Mouse (Mus musculus) hindlimb bud, embryonic 11.5 days (tissue): Measurements from ENCODE around the gene Taldo1.
A peak's percentile ranks its signal among the peaks of the same experiment; 100 is the strongest.

ENCODE experiments used
- DNase-seq: peaks from one replicate; pipeline ENCODE4 v3.0.0-alpha.2; 2012; ENCODE audit warnings: low read depth, low spot score; ENCODE audit errors: extremely low spot score

Taldo1 gene

DNA sequence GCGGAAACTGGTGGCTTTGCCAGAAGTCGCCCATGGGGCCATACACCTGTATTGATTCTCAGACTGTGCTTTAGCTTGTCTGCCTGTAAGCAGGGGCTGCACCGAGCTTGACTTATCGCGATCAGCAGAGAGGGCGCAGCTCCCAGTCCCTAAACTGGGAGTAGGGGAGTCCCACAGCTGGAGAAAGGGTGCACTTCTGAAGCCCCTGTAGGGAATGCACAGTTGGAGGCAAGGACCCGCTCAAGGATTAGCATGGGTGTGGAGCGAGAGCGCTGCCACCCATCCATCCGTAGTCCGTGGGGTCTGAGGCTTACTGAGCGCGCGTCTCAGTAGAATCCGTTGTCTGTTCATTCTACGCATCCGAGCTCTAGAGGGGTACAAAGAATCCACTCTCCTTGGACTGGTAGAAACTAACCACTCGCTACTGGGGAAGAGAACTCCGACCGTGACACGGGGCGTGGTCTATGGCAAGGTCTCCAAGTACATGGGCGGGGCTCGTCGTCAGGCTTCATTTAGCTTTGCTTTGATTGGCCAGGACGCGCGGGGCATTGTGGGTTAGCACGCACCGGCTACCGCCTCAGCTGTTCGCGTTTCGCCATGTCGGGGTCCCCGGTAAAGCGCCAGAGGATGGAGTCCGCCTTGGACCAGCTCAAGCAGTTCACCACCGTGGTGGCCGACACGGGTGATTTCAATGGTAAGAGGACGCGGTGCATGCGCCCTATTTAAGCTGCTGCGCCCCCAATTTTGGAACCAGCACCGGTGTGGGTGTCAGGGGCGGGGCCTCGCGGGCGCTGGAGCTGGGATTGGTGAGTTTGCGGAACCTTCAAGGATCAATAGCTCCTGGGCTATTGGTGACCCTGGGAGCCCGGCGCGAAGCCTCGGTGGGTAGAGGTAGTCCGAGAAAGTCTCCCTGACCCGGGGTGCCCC is at the start of gene Taldo1:
Gene Taldo1, plus strand, starts transcription at position 575 of the 927 bp plus-strand sequence.
- DNase-seq: peak; percentile 81

DNA sequence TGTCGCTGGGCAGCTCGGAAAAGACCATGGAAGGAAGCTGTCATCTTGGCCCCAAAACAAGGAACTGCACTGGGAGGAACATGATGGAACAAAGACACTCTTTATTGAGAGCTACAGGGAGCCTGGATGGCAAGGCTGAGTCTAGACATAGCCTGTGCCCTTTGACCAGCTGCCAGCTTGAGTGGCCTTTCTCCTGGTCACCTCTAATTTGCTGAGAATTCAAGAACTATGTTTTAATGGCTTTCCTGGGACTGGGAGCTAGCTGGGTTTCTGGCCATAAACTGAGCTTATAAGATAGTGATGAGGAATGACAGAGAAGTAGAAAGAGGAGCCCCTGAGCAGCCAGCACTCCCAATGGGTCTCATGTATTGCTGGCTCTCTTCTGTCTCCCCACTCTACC is 48.8 kb upstream of the Taldo1 start:
- no peak for DNase-seq

DNA sequence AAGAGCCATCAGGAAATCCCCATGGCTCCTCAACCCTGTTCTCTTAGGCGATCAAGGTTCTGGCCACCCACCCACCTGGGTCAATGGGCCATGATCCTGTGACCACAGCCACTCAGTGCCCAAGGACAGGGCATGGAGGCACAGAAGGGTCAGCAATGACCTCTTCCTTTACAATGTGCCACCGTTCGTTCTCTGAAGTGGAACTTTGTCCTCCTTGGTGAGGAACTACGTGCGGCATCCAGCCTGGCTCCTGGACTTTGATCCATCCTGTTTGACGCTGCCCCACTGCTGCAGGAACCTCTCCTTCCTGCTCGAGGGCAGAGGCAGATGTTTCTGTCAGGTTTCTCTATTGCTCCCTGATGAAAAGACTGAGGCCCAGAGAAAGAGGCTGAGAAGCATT is 48.3 kb upstream of the Taldo1 start:
- DNase-seq: no peak

DNA sequence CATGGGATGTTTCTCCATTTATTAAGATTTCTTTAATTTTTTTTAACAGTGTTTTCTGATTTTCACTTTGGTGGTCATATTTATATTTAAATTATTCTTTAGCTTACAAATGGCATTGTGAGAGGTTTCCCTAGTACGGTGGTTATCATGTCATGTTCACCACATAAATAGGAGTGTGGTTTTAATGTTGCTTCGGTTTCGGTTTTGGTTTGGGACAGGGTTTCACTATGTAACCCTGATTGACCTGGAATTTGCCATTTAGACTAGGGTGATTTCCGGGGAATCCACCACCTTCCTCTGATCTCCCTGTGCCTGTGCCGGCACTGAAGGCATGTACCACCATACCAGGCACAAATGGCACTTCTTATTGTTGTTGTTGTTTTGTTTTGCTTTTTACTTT is 47.2 kb upstream of the Taldo1 start:
- no peak for DNase-seq

DNA sequence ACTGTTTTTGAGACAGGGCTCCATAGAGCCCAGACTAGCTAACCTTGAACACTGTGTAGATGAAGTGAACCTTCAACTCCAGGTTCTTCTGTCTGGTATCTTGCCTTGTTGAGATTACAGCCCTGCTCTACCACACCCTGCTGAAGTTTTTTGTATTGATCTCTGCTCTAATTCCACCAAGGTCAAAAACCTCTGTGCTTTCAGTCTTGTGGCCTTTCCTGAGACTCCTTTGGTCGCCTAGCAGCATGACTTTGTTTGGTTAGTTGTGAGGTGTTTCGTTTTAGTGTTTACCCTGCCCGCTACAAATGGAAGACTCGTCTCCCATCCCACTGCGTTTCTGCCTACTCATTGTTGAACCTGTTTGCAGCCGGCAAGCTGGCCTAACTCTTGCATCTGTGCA is 40.9 kb upstream of the Taldo1 start:
- DNase-seq: no peak

DNA sequence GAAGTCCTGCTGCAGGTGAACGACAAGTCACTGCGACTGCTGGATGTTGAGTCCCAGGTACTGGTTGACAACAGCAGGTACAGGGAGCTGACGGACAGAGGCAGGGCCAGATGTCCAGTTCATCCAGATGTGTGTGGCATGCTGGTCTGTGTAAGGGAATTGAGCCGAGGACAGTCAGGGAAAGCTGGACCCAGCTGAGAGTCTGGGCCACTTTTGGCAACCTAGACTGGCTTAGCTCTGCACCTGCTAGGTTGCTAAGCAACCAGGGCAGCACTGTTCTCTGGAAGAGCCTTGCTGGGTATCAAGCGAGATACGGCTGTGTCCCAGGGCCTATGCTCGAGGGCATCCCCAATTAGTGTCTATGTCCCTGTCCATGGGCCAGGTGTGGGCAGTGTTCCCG is 36.9 kb upstream of the Taldo1 start:
- DNase-seq: no peak

DNA sequence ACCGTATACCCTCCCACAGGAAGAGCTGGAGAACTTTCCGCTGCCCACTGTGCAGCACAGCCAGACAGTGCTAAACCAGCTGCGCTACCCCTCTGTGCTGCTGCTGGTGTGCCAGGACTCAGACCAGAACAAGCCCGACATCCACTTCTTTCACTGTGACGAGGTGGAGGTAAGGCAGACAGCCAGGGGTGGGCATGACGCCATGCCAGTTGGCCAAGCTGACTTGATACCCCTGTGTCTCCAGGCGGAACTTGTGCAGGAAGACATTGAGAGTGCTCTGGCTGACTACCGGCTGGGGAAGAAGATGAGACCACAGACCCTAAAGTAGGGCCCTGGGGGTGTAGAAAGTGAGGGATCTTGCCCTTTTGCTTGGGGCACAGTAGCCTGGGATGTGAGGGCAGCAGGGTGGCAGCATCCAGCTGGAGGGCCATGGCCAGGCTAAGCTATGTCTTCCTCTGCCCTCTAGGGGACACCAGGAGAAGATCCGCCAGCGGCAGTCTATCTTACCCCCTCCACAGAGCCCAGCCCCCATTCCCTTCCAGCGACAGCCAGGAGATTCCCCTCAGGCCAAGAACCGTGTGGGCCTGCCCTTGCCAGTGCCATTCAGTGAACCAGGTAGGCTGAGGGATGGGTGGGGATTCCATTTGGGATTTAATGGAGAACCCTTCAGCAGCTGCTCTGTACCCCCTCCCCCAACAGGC is 36.2 kb upstream of the Taldo1 start:
- DNase-seq: no peak

DNA sequence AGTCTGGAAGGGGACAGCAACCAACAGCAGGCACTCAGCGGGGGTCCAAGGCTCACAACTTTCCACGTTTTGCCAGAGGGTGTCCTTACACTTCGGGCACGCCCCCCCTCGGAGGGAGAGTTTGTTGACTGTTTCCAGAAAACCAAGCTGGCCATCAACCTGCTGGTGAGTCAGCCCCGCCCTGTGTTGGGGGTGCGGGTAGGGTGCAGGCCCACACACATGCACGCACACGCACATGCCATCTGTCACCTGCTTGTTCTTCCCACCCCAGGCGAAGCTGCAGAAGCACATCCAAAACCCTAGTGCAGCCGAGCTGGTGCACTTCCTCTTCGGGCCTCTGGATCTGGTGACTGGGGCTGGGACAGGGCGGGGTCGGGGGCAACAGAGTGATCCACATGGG is 35.0 kb upstream of the Taldo1 start:
- no peak for DNase-seq

DNA sequence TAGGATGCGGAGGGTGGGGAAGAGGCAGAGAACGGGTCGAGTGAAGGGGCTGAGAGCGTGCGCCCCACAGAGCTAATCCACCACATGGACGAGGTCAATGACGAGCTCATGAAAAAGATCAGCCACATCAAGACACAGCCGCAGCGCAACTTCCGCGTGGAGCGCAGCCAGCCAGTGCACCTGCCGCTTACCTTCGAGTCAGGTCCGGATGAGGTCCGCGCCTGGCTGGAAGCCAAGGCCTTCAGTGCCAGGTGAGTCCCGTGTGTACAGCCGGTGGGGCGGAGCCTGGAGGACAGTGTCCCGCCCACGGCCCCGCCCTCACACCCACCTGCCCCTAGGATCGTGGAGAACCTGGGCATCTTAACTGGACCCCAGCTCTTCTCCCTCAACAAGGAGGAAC is 30.5 kb upstream of the Taldo1 start:
- DNase-seq: no peak

DNA sequence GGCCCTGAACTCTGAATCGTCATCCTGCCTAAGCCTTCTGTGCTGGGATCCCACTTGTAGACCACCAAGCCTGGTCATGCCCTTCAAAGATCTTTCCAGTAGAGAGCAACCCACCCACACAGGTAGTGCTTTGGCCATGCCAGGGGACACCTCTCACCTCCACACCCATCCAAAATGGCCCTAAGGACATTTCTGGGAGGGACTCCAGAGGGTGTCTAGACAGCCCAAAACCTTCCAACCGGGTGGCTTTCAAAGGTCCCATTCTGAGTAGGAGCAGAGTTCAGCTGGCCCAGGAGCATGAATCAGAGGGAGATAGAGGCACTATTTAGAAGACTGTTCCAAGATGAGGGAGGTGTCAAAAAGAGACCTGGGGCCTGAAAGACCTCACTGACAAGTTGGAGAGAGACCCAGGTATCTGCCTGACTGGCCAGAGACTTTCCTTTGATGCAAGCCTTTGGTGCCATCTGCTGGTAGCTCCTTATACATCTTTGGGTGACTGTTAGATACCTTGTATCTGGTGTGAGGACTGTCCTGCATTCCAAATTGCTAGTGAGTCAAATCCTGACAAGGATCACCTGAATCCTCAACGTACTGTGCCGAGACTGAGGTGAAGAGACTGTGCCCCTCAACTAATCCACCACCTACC is 28.8 kb upstream of the Taldo1 start:
- DNase-seq: peak; percentile 50

DNA sequence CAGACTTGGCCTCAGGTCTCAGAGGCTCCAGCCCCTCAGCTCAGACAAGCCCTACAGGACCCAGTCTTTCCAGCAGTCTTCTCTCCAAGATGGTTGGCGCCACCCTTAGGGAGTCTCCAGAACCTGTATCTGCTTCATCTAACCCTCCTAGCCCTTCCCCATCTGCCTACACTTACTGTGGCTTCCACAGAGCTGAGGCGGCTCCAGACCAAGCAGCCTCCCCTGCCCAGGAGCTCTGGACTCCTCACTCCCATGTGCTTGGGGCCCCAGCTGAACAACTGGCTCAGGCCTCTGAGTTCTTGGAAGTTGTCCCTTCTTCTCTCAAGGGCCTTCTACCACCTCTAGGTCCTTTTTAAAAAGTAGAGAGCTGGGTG is 28.3 kb upstream of the Taldo1 start:
- DNase-seq: no peak

DNA sequence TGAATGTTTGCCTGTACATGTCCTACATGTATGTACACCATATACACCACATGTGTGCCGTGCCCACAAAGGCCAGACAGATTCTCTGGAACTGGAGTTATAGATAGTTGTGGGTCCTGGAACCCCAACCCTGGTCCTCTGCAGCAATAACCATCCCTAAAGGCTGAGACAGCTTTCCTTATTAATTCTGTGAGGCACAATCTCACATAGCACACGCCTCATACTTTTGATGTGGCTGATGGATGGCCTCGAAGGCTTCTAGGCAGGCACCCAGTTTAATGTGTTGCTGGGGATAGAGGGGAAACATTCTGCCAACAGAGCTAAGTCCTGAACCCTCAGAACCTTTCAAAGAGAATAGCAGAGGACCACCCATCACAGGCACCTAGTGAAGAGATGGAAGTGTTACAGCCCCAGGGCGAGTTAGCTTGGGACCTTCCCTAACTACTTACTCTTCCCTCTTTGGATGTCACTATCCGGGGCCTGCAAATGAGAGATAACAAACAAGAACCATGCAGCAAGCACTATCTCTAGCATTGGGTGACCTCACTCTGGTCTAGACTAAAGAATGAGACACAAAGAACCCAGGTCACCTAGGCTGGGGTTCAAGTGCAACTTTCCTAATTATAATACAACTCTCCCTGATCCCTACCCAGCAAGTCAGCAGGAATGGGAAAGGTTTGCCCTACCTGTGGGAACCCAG is 27.5 kb upstream of the Taldo1 start:
- no peak for DNase-seq

DNA sequence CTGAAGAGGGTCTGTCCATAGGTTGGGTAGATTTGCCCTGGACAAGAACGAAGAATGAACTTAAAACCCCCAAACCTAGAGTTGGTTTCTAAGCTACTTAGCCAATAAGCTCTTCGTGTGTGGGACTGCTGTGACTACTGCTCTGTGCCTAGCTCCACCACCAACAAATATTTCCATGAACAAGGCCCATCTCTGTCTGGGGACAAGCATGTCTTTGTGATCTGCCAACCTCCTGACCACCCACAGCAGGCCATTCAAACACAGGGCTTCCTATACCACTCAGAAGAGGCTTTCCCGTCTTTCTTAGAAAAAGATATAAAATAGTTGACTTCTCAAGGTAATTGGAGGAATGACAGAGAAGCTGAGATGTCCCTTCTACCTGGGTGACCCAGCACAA is 27.0 kb upstream of the Taldo1 start:
- no peak for DNase-seq

DNA sequence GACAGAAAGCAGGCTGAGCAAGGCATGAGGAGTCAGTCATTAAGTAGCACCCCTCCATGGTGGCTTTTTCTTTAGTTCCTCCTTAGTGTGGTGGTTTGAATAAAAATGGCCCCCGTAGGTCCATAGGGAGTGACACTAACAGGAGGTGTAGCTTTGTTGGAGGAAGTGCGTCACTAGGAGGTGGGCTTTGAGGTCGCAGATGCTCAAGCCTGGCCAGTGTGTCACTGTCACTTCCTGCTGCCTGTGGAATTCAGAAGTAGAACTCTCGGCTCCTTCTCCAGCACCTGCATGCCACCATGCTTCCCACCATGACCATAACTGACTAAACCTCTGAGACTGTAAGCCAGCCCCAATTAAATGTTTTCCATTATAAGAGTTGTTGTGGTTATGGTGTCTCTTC is 24.6 kb upstream of the Taldo1 start:
- no peak for DNase-seq

DNA sequence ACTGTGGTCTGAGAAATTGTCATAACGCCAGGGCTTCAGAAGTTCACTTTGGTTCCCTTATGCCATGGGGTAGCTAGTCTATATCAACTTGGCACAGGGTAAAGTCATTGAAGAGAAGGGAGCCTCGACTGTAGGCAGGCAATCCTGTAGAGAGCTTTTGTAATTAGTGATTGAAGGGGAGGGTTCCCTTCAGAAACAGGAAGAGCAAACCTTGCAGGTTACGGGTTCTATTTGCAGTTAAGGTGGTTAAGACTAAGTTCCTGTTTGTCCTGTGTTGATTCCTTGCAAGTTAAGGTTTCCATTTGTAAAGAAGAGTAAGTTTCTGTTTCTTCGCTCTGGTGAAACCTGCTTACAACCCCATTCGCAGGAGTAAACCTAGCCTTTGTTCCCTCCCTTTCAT is 22.1 kb upstream of the Taldo1 start:
- DNase-seq: no peak

DNA sequence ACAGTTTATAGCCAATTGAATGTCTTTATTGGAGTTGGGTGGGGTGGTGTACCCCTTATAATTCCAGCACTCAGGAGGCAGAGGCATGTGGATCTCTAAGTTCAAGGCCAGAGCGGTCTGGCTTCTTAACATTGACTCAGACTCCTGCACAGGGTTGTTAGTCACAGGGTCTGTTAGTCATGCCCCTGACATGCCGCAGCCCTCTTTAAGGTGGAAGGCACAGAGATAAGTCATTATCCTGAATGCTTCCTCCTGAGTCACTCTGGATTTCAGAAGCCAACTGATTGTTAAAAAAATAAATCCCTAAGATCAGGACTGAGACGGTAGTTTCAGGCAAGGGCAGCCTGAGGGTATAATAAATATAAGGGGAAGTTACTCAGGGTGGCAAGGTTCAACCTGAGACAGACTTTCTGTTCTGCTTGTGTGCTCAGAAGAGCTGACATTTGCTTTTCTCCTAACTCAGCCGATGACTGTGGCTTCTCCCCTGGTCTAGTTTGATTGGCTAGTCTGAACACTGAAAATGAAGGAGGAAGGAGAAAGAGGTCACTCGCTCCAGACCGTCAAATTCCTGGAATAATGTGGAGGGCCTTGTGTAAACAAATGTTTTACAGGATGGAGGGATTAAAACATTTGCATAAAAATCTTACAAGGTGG is 19.9 kb upstream of the Taldo1 start:
- no peak for DNase-seq

DNA sequence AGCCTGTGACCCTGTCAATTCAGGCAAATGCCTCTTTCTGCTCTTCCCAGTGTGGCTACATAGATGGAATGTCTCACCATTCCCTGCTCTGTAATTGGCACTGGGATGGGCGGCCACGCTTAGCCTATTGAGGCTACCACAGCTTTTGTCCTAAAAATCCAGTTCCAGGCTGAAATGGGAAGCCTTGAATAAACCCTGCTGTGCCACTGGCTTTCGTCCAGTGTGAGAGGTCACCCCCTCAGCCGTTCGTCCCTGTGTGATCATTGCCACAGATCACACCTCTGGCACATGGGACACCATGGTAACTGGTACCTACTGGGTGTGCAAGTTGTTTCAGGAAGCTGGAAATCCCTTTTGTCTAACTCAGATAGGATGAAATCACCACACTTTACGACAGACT is 18.4 kb upstream of the Taldo1 start:
- DNase-seq: no peak

DNA sequence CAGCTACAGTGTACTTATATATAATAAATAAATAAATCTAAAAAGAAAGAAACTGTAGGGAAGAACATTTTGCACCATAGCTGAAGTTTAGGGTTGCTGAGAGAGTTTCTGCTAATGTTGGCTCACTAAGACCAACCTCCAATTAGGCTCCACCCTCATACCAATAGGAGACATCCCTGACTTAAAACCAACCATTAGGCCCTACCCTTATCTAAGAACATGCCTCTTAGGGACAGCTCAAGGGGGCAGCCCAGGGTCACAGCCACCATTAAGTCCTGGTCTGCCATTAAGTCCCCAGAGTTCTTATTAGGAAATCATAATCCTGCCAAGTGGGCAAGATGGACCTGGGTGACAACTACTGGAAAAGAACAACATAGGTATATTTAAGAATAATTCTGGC is 17.6 kb upstream of the Taldo1 start:
- DNase-seq: no peak

DNA sequence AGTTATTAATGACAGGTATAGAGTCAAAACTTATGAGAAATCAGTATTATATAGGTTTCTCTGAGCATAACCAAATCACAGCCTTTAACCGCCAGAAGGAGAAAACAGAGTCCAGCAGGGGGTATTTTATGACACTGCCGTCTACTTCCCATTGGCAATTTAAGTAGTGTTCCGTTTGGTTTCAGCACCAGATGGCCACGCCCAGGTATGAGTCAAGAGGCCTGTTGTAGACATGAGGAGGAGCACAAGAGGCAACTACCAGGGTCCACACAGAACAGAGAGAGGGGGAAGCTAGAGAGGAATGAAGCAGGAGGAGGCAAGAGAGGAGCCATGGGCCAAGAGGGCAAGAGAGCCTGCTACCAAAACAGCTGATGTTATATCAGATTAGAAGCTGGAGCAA is 12.4 kb upstream of the Taldo1 start:
- DNase-seq: no peak

DNA sequence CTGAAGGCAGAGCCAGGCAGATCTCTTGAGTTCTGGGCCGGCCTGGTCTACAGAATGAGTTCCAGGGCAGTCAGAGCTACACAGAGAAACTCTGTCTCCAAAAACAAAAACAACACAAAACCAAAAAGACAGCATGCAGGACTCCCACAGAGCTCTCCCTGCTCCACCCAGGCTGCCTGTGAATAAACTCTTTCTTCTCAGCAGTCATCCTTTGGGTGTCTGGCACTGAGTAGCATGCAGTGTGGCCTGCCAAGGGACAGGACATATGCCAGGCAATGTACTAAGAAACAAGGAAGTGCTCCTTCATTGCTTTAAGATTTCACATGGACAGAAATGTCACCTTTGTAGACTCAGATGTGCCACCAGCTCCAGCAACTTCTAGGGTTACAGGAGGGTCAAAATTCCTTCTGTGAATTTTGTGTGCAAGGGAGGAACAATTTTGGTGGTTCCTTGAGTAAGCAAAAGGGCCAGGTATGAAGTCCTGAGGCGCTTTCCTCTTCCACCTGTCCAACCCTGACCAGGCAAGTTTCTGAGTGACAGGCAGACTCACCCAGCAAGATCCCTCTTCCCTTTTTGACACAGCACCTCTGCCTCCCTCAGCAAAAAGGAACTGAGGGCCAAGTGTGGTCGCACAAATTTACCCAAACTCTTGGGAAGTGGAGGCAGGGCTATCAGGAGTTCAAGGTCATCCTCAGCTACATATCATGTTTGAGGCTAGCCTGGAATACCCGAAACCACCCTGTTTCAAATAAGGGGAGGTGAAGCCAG is 10.7 kb upstream of the Taldo1 start:
- no peak for DNase-seq
